Mouse (Mus musculus): Measurements from ENCODE around the gene Cmss1. TPM values are rescaled to one million over a fixed set of nuclear protein-coding genes. Genes with fewer than 3 reads are reported as not detected.
A peak's percentile ranks its signal among the peaks of the same experiment; 100 is the strongest.

Gene Cmss1
- total and polyA plus RNA-seq, 2 experiments from 2014 or later, result 14.7 to 43.4 TPM

DNA sequence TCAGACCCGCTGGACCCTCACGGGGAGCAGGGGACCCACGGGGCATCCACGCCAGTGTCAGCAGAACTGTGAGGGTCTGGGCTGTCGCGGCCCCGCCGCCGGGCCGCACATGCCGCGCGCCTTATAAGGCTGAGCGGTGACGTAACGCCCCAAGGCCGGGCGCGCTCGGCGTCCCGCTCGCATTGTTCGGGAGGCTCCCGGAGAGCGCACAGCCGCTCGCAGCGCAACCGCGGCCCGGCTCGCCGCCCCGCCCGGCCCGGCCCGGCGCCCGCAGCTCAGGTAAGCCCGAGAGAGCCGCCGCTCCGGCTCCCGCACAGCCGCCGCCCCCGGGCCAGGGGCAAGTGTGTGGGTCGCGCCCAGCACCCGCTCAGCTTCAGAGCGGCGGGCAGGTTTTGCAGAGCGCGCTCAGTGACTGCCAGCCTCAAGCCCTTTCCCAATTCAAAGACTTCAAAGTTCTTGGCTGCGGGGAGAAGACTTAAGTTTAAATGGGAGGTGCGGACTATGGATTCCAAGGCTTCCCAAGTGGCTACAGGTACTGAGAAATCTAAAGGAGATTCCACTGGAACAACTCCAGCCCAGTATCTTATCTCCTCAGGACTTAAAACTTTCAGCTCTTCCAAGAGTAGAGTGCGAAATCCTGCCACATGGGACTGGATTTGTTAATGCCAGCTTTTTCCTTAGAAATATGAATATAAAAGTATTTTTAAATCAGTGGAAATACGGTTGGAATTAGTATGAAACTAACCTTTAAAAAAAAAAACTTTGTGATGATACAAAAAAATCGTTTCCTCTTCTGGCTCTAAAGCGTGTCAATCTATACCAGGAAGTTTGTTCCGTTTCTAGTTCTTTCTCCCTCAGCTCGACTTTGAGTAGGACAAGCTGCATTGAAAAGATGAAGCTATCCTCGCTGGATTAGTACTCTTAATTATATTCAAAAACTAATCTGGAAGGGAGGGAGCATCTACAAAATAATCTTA is 57.3 kb downstream of the Cmss1 start:
- Histone ChIP-seq H3K27me3 (ENCODE audit: insufficient read depth, low read length) (0 out of 2 replicates have a peak, but pooled peaks cover 3% of the 10 kb centered on the region), H3K4me2 (ENCODE audit: low read depth, low read length, poor library complexity, severe bottlenecking) (peak overlapping the region; percentile 98), H3K9ac (replicated peaks; ENCODE audit: low read length, poor library complexity, severe bottlenecking) (peak overlapping the region; percentile 74), H3K4me1 (ENCODE audit: insufficient read depth, low read length) (no peaks in the 10 kb centered on the region), H3K4me3 (ENCODE audit: low read depth, low read length) (peak overlapping the region; percentile 72), H3K27ac (ENCODE audit: low read depth, low read length) (no peak overlapping the region), H3K9me3 (ENCODE audit: low read length) (no peaks in the 10 kb centered on the region), H3K36me3 (ENCODE audit: insufficient read depth, low read length) (no peaks in the 10 kb centered on the region)
- ATAC-seq (ENCODE audit: low FRiP score) (peak; percentile 91), DNase-seq (ENCODE audit: low spot score) (peak; percentile 53)
- no peak for TF ChIP-seq CTCF (IDR thresholded peaks at IDR 0.05)
- WGBS, result 3% methylated on average over 63 of the region's 64 CpGs

DNA sequence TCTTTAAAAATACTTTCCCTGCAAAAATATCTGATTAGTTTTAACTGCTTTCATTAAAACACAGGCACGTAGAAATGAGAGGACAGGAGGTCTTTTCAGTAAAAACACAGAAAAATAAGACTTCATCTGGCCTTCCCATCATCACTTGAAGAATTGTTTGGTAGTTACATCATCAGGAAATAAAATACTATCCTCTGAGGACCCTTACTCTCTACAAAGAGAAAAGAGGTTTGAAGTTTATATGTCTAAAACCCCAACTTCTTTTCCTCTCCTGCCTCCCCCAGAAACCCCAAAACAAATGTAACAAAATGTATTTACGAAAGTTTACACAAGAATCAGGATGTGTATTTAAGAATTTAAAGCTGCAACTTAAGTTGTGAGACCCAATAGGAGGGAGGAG is 58.1 kb downstream of the Cmss1 start:
- Histone ChIP-seq H3K9me3 (ENCODE audit: low read length) (no peaks in the 10 kb centered on the region), H3K9ac (replicated peaks; ENCODE audit: low read length, poor library complexity, severe bottlenecking) (peak overlapping the region; percentile 74)
- TF ChIP-seq CTCF (IDR thresholded peaks at IDR 0.05), result no peak

DNA sequence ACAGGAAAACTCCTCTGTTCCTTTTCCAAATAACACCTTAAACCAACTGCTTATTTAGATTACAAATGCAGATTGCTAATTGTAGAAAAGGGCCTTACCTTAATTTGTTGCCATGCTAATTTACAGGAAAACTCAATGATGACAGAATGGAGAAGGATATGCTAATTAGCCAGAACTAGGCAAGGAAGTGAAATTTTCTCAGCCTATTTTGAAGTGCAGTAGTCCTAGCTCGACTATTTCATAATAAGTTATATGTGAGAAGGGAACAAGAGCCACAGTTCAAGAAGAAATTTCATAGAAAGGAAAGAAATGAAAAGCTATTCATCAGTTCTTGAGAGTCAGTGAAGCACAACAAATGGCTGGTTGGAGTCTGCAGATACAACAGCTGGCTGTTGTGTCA is 60.3 kb downstream of the Cmss1 start:
- no peak overlapping the region for H3K4me3 ChIP-seq (ENCODE audit: low read depth, low read length)
- H3K36me3 ChIP-seq (ENCODE audit: insufficient read depth, low read length), result no peaks in the 10 kb centered on the region
- DNase-seq (ENCODE audit: low spot score), result no peak
- H3K27ac ChIP-seq (ENCODE audit: low read depth, low read length), result no peak overlapping the region
- ATAC-seq (ENCODE audit: low FRiP score), result no peak
- no peaks in the 10 kb centered on the region for H3K4me1 ChIP-seq (ENCODE audit: insufficient read depth, low read length)
- no peak for TF ChIP-seq CTCF (IDR thresholded peaks at IDR 0.05)
- H3K27me3 ChIP-seq (ENCODE audit: insufficient read depth, low read length), result 0 out of 2 replicates have a peak, but pooled peaks cover 3% of the 10 kb centered on the region
- no peak overlapping the region for H3K4me2 ChIP-seq (ENCODE audit: low read depth, low read length, poor library complexity, severe bottlenecking)
- H3K9ac ChIP-seq (replicated peaks; ENCODE audit: low read length, poor library complexity, severe bottlenecking), result no peak overlapping the region
- H3K9me3 ChIP-seq (ENCODE audit: low read length), result no peaks in the 10 kb centered on the region
- WGBS, result 69% methylated on average over 1 of the region's 1 CpGs

More for the DNA sequence above, 58.1 kb downstream of the Cmss1 start:
- DNase-seq (ENCODE audit: low spot score) (no peak), ATAC-seq (ENCODE audit: low FRiP score) (no peak)
- H3K4me3 ChIP-seq (ENCODE audit: low read depth, low read length), result peak overlapping the region; percentile 72
- H3K4me2 ChIP-seq (ENCODE audit: low read depth, low read length, poor library complexity, severe bottlenecking), result peak overlapping the region; percentile 98
- no peak overlapping the region for H3K27ac ChIP-seq (ENCODE audit: low read depth, low read length)
- H3K27me3 ChIP-seq (ENCODE audit: insufficient read depth, low read length), result 0 out of 2 replicates have a peak, but pooled peaks cover 3% of the 10 kb centered on the region
- no peaks in the 10 kb centered on the region for H3K36me3 ChIP-seq (ENCODE audit: insufficient read depth, low read length)
- no peaks in the 10 kb centered on the region for H3K4me1 ChIP-seq (ENCODE audit: insufficient read depth, low read length)
- 66% methylated on average over 2 of the region's 2 CpGs for WGBS

DNA sequence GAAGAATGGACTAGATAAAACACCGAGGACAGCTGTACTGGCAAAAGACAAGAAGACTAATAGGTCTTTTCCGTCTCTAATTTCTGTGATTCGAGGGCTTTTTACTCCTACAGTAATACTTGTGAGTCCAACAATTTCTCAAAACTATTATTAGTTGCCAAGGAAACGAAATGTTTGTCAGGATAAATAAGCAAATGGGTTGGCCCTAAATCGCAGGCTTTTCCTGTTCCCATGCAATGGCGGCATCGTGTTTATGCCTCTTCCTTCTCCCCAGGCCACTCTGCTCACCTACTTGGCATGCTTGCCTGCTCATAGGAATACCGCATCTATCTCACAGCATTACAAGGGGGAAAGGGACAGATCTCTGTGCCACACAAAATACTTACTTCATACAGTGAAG is 62.2 kb downstream of the Cmss1 start:
- TF ChIP-seq CTCF (IDR thresholded peaks at IDR 0.05), result no peak
- Histone ChIP-seq H3K27me3 (ENCODE audit: insufficient read depth, low read length) (no peaks in the 10 kb centered on the region), H3K4me2 (ENCODE audit: low read depth, low read length, poor library complexity, severe bottlenecking) (no peak overlapping the region), H3K27ac (ENCODE audit: low read depth, low read length) (no peak overlapping the region), H3K9ac (replicated peaks; ENCODE audit: low read length, poor library complexity, severe bottlenecking) (no peak overlapping the region), H3K4me1 (ENCODE audit: insufficient read depth, low read length) (no peaks in the 10 kb centered on the region), H3K4me3 (ENCODE audit: low read depth, low read length) (no peak overlapping the region), H3K36me3 (ENCODE audit: insufficient read depth, low read length) (no peaks in the 10 kb centered on the region), H3K9me3 (ENCODE audit: low read length) (no peaks in the 10 kb centered on the region)
- ATAC-seq (ENCODE audit: low FRiP score) (no peak), DNase-seq (ENCODE audit: low spot score) (no peak)
- WGBS, result 63% methylated on average over 8 of the region's 8 CpGs

DNA sequence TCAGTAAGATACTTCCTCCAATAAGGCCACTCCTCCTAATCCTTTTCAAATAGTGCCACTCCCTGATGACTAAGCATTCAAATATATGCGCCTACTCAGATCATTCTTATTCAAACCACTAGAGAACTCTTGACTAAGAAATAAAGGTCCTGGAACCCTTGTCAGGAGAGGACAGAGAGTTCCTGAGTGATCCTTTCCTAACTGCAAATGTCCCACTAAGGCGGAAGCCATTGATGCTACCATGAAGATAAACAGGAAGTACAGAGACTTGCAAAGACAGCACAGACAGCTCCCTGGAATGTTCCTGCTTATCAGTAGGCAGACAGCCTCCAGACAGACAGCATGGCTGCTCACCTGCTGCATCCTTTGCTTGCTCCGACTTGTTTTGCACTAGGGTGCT is 63.4 kb downstream of the Cmss1 start:
- Histone ChIP-seq H3K9me3 (ENCODE audit: low read length) (no peaks in the 10 kb centered on the region), H3K4me2 (ENCODE audit: low read depth, low read length, poor library complexity, severe bottlenecking) (no peak overlapping the region), H3K4me1 (ENCODE audit: insufficient read depth, low read length) (no peaks in the 10 kb centered on the region), H3K27ac (ENCODE audit: low read depth, low read length) (no peak overlapping the region), H3K36me3 (ENCODE audit: insufficient read depth, low read length) (no peaks in the 10 kb centered on the region), H3K27me3 (ENCODE audit: insufficient read depth, low read length) (no peaks in the 10 kb centered on the region), H3K4me3 (ENCODE audit: low read depth, low read length) (no peak overlapping the region), H3K9ac (replicated peaks; ENCODE audit: low read length, poor library complexity, severe bottlenecking) (no peak overlapping the region)
- 95% methylated on average over 3 of the region's 3 CpGs for WGBS
- DNase-seq (ENCODE audit: low spot score), result no peak
- no peak for TF ChIP-seq CTCF (IDR thresholded peaks at IDR 0.05)
- ATAC-seq (ENCODE audit: low FRiP score), result no peak

DNA sequence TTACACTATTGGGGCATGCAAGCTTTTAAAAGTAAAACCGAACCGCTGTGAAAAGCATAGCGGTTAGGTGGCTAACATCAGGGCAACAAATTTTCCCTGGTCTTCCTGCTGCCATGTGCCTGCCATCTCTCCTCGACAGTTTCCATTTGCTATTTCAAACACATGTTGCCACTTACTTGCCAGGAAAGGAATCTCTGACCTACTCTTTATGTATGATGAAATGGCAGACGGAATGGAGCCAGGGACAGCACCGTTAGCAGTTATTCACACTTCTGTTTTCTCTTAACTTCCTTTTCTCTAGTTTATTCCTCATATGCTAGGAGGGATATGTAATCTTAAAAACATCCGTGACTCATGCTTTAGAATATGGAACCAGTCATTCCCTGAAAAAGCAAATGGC is 70.2 kb downstream of the Cmss1 start:
- Histone ChIP-seq H3K4me1 (ENCODE audit: insufficient read depth, low read length) (no peaks in the 10 kb centered on the region), H3K9ac (replicated peaks; ENCODE audit: low read length, poor library complexity, severe bottlenecking) (no peak overlapping the region), H3K36me3 (ENCODE audit: insufficient read depth, low read length) (no peaks in the 10 kb centered on the region), H3K27ac (ENCODE audit: low read depth, low read length) (no peak overlapping the region), H3K4me2 (ENCODE audit: low read depth, low read length, poor library complexity, severe bottlenecking) (no peak overlapping the region), H3K9me3 (ENCODE audit: low read length) (no peaks in the 10 kb centered on the region), H3K27me3 (ENCODE audit: insufficient read depth, low read length) (no peaks in the 10 kb centered on the region), H3K4me3 (ENCODE audit: low read depth, low read length) (no peak overlapping the region)
- TF ChIP-seq CTCF (IDR thresholded peaks at IDR 0.05), result no peak
- WGBS, result 93% methylated on average over 7 of the region's 7 CpGs
- DNase-seq (ENCODE audit: low spot score), result no peak
- no peak for ATAC-seq (ENCODE audit: low FRiP score)

Data from midbrain, postnatal 0 days (tissue).